Mouse (Mus musculus): ENCODE measurements around the gene Ttll11.
A peak's percentile ranks its signal among the peaks of the same experiment; 100 is the strongest.

The Ttll11 gene

GRCm38 (mm10) chr2:35849632-35850230 is 130.0 kb downstream of the Ttll11 start:
- peak; percentile 29 for DNase-seq

DNA sequence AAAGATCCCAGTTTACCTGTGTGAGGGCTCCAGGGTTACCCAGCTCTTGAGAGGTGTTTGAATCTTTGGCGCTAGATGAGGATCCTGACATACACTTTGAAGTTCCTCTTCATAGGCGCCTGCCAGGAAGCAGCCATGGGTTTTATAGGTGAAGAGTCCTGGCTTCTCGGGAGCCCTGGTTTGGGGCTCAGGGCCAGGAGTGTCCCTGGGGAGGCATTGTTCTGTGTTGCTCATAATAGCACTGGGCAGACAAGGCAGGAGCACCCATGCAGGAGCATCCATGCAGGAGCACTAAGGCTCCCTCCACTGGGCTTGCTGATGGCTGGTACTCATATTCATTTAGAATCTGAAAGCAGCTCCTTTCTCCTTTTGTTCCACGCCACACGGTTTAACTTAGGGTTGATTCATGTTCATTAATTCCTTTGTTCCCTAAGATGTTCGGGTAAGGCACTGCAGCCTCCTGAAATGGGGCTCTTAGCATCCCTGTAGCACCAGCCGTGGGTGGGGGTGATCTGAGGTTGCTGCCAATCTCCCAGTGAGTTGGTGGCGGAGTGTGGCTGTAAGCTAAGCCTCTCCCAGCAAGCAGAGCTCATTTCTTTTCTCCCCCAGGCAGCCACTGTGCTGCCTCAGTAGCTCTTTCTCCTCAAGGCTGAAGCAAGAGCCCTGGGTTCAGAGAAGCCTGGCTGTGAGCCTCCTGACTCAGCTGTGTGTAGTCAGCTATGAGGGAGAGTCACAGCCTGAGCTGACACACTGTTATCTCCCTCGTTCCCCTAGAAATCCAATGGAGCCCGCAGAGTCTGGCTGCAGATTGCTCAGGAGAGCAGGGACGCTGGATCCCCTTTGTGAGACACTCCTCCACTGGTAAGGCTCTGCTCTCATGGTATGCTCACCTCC is 133.9 kb downstream of the Ttll11 start:
- no peak for DNase-seq

- DNase-seq, result peak; percentile 74
Measured at GRCm38 (mm10) chr2:35843896-35844690, 135.6 kb downstream of the Ttll11 start.

DNA sequence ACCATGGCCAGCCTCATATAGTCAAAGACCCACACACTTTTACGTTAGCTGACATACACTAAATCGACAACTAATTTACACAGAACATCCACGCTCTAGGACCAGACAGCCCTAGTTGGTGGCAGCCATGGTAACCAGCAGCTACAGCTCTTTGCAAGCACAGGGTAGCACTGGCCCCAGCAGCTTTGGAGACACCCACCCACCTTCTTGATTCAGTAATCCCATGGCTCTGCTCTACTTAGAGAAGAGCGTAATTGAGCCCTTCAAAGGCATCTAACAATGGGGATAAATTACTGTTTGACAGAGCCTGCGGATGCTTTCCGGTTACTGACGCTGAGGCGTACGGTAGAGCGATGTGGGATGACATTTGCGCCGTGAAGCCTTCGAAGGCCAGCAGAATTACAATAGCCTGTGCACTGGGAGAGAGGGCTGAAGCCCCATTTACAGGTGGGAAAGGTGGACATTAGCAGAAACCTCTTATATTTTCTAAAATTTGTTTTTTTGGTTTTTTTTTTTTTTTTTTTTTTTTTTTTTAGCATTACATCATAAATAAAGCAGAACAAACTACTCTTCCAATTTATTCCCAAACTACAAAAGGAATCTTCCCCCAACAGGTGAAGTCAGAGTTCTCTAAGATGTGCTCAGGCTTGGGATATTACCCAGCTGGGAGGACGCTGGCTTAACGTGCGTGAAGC is 136.8 kb downstream of the Ttll11 start:
- DNase-seq, result no peak

- DNase-seq, result no peak
Measured at GRCm38 (mm10) chr2:35841841-35842420, 137.8 kb downstream of the Ttll11 start.

DNA sequence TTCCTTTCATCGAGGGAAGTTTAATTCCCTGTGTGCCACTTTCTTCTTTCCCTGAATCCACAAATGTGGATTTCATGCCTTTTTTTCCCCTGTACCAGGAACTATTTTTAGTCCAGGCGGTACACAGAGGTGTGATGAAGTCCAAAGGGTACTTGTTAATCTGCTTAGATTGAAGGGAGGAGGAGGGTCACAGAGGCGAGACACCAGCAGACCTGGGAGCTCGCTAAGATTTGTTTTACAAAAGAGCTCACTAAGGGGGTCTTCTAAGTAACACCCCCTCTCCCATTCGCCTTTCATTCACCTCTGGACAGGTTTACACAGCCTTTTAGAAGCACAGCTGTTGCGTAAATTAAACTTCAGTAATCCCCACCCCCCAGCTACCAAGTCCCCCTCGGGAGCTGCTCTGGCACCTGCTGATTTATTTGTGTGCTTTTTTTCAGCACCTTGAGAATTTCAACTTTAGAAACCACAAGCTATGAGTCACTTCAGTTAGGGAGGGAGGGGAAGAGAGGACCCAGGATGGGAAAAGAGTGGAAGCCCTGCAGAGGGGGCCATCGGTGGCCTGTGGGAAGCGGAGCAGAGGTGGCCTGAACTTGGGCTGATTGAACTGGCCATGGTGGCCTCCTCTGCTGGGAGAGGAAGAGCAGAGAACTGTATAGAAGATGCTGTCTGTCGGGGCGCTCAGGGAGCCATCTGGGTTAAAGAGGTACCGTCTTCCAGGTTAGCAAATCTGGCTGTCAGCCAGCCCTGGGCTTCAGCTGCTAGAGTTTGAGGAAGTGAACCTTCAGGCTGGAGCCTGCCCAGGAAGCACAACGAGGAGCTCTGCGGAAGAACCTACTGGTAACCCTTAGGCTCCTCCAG is 138.5 kb downstream of the Ttll11 start:
- DNase-seq, result no peak

- no peak for DNase-seq
Measured at GRCm38 (mm10) chr2:35838751-35839479, 140.8 kb downstream of the Ttll11 start.

- no peak for DNase-seq
Measured at GRCm38 (mm10) chr2:35834198-35834913, 145.4 kb downstream of the Ttll11 start.

DNA sequence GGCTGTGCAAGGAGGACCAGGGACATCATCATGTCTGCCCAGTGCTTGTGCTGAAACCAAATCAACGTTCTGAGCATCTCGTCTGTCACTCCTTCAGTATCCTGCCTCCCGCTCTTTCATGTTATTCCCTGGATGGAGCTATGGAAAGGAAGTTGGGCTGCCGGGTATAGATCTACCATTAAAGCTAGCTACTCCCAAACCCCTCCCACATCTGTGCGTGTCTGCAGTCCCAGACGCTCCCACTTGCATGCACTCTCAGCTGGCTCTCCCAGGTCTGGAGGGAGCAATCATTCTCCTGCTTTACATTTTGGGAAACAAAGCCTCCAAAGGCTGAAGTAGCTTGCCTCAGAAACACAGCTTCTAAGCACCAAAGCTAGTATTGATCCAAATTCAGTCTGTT is 146.2 kb downstream of the Ttll11 start:
- DNase-seq, result no peak

- DNase-seq, result peak; percentile 61
Measured at GRCm38 (mm10) chr2:35832742-35833425, 146.8 kb downstream of the Ttll11 start.

DNA sequence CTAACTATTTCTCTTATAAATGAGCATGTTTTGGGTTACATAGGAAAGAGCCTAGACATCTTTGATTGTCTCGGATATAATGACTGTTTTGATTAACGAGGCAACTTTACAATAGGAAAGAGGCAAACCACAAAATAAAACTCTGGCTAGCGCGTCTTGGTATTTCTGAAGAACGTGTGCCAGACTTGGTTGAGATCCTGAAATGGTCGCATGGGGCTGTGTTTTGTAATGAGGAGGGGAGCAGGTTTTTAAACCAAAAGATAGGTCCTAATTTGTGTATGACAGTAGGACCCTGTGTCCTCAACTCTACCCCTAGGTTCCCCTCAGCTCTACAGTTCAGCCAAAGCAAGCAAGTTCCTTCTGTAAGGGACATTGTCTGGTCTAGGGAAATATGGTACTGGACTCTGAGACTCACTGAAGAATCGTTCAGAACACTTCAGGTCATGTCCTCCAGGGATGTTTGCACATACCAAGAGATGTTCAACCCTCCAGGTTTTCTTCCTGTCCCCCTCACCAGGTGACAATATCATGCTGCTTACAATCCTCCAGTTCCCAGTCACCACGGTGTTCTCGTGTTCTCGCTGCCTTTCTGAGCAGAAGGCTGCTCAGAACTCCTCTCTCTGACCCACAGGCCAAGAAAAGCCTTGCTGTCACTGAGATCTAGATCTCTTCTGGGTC is 147.7 kb downstream of the Ttll11 start:
- no peak for DNase-seq

DNA sequence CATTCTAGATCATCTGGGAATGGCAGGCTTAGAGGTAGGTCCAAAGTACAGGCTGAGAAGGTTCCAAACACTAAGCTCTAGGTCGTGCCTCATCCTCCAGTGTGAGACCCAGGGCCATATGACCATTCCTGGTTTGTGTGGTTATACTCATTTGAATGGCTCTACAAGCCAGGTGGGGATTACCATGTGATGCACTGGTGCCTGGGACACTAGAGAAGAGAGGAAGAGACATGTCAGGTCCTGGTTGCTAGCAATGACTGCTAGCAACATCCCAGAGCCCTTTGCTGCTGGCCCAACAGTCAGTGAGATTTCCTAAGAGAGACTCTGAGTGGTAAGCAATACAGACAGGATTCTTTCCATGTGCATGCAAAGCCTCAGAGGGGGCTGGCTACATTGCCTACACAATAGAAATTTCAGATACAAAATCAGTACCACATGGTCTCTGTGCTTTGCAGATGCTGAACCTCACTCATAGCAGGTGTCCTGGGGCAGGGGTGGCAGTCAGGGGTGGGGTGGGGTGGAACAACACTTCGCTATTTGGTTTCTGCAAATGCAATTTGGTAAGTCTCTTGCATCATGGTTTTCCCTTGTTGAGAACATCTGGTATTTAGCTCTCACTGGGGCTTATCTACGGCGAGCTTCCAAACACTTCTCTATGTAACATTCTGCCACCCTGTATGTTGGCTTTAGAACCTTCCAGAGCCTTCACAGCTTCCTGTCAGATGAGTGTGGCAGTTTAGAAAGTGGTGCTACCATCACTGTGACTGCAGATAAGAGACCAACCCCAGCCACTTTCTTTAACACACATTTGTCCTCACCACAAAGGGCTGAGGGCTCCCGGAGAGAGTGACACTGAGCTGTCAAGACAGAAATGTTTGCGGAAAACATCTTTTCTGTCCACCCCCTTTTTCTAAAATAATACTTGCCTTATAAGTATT is 148.5 kb downstream of the Ttll11 start:
- DNase-seq, result no peak

DNA sequence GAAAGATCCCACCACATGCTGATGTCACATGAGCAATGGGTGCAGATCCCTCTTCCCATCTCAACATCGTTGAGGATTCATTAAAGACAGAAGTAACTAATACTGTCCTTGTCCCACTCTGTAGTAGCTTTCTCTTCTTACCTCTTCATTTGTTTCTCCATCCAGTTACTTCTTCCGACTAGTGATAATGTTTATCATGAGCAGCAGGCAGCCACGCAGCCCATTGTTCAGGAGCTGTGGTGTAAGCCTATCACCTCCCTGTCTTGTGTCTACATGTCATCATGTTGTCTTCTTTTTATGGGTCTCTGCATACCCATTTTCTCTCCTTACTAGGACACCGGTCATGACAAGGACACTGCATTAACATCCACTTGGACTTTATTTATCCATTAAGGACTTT is 150.6 kb downstream of the Ttll11 start:
- DNase-seq, result no peak

- peak; percentile 43 for DNase-seq
Measured at GRCm38 (mm10) chr2:35827886-35828285, 151.8 kb downstream of the Ttll11 start.

- no peak for DNase-seq
Measured at GRCm38 (mm10) chr2:35825157-35825556, 154.6 kb downstream of the Ttll11 start.

DNA sequence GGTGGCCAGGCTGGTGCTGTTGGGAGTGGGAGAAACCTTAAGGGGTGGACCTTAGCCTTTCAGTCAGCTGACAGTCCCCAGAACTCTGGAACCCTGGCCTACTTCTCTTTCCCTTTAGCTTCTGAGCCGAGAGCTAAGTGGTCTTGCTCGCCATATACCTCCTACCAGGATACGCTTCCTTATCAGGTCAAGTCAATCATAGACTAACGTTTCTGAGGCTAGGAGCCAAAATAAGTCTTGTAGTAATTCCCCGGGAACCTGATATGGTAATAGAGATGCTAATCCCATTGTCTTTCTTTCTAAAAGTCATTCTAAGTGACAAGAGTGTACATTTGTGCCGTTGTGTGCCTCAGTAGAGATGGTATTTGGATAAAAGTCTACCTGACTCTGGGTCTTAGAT is 156.1 kb downstream of the Ttll11 start:
- no peak for DNase-seq

DNA sequence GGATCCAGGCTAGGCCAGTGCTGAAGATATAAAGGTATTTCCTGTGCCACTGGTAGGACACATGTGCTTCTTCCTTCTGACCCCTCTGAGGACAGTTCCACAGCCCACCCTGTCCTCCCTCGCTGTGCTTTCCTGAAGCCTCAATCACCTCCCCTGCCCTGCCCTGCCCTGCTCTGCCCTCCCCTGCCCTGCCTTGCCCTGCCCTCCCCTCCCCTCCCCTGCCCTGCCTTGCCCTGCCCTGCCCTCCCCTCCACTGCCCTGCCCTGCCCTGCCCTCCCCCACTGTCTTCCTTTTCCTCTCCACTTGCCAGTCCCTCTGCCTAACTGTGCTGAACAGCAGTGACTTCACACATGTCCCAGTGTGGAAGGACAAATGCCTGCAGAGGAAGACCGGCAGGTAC is 160.8 kb downstream of the Ttll11 start:
- no peak for DNase-seq
